Mouse (Mus musculus) c-Kit-positive CD71-positive TER-119-positive erythroid progenitor cells, embryonic 14.5 days (primary cell): ENCODE data around the gene D330020A13Rik.

Source experiments
- DNase-seq: peaks from one replicate; pipeline ENCODE4 v3.0.0-alpha.2; 2013; ENCODE audit warnings: low spot score

D330020A13Rik gene

GRCm38 (mm10) chr6:120301137-120301536 lies 7.0 kb downstream of the D330020A13Rik start:
- no peak for DNase-seq

GRCm38 (mm10) chr6:120302755-120303316 lies 8.7 kb downstream of the D330020A13Rik start:
- DNase-seq = no peak

DNA sequence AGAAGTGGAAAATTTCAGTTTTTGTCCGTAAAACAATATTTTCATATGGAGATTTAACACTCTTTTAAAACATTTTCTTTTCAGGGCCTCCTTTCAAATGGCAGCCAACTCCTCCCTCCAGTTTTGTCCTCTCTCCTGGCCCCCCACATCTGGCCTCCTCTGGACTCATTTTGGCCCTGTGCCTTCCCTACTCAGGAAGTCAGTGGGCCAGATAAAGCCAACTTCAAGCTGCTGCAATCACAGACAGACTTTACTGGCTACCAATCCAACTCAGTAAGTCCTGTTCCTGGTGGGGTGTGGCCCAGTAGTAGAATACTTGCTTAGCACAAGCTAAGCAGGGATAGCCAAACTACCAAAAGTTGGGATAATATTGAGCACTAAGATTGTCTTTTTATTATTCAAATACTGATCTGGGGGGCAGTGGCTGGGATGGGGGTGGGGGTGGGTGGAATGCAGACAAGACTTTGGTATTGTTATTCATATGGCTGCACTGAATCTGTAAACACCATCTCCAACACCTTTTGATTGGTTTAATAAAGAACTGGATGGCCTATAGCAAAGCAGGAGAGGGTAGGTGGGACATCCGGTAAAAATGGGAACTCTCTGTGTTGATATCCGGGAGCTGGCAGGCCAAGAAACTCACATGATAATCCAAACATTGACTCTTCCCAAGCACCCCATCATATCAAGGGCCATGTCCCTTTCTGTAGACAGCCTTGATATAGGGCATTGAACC lies 12.9 kb downstream of the D330020A13Rik start:
- no peak for DNase-seq

DNA sequence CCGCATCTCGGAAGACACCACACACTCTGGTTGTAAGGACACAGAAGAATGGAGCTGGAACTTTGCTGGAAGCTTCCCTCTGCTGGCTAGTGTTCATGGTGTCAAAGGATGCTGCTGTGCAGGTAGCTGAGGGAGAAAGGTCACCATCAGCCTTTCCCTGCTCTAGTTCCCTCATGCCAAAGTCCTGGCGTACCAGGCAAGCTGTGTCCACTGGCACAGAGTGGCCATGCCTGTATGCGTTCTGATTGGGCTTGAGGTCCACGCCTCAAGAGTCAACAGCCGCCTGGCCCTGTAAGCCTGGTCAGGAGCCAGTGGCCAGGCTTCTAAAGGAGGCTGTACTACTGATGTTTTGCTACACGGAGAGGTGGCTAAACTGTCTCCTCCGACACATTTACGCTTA lies 15.2 kb downstream of the D330020A13Rik start:
- no peak for DNase-seq

GRCm38 (mm10) chr6:120309787-120310186 lies 15.6 kb downstream of the D330020A13Rik start:
- DNase-seq = no peak

- DNase-seq = no peak
Observed at GRCm38 (mm10) chr6:120312443-120312842, 18.3 kb downstream of the D330020A13Rik start.

GRCm38 (mm10) chr6:120318303-120318940 lies 24.3 kb downstream of the D330020A13Rik start:
- no peak for DNase-seq

- no peak for DNase-seq
Observed at GRCm38 (mm10) chr6:120319129-120319528, 25.0 kb downstream of the D330020A13Rik start.

GRCm38 (mm10) chr6:120320369-120320768 lies 26.2 kb downstream of the D330020A13Rik start:
- DNase-seq = no peak

GRCm38 (mm10) chr6:120324295-120324927 lies 30.2 kb downstream of the D330020A13Rik start:
- peak; percentile 80 for DNase-seq

DNA sequence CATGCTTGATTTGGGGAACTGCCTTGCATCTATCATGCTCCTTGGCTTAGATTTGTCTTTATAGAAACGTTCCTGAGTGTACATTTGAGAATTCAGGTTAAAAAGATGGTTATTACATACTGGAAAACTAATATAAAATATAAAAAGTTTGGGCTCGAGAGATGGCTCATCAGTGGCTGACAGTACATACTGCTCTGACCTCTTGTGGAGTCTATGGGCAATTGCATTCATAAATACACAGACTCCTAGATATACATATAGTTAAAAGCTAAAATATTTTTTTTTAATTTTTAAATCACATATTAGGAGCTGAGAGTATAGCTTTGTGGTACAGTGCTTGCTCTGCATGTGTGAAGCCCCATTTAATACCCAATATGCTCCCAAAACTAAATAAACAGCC lies 38.2 kb downstream of the D330020A13Rik start:
- no peak for DNase-seq

GRCm38 (mm10) chr6:120343992-120344391 lies 49.8 kb downstream of the D330020A13Rik start:
- DNase-seq = no peak
